Mouse (Mus musculus): ENCODE data around the gene Sipa1l1. TPM values are rescaled to one million over a fixed set of nuclear protein-coding genes. Genes with fewer than 3 reads are reported as not detected.

Gene Sipa1l1
- polyA plus RNA-seq, 1 experiment from 2014 or later = 10.9 TPM

- H3K9ac ChIP-seq (replicated peaks) = no peak overlapping the region
- 95% methylated on average over 3 of the region's 3 CpGs for WGBS
- ATAC-seq (ENCODE audit: low FRiP score) = no peak
- no peaks in the 10 kb centered on the region for H3K27me3 ChIP-seq (replicated peaks)
- no peak overlapping the region for H3K4me2 ChIP-seq
- H3K4me1 ChIP-seq = peaks cover 16% of the 10 kb centered on the region
- no peaks in the 10 kb centered on the region for H3K36me3 ChIP-seq
- no peak overlapping the region for H3K4me3 ChIP-seq (replicated peaks)
- H3K9me3 ChIP-seq (replicated peaks) = no peaks in the 10 kb centered on the region
- H3K27ac ChIP-seq (replicated peaks) = no peak overlapping the region
Observed at GRCm38 (mm10) chr12:82313091-82313490, 144.0 kb downstream of the Sipa1l1 start.

DNA sequence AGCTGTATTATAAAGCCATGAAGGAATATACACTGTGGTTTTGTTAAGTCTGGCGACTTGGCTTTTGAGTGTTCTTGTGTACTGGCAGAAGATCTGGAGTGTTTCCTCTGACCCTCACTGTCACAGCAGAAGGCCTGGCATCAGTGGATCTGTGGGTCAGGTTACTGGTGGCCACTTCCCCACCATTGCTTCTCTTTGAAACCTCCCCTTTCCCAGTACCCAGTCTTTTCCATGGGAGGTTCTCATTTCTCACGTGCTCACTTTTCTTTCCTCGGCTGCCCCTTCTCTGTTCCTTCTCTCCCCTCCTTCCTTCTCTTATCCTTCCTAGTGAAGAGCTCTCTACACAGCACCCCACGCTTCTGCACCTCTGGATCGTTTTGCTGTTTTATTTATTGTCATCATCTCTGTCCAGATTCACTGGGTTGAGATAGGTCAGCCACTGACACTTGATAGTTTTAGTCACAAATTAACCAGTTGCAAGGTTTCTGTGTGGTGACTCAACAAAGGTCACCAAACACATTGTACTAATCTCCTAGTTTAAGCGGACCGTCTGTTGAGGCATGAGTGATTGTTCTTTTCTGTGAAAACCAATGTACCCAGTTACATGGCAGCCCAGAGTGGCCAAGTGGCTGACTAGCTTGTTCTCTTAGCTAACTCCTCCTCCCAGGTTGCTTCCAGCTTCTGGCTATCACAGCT lies 150.5 kb downstream of the Sipa1l1 start:
- ATAC-seq (ENCODE audit: low FRiP score) = no peak
- H3K9ac ChIP-seq (replicated peaks) = no peak overlapping the region
- no peaks in the 10 kb centered on the region for H3K27me3 ChIP-seq (replicated peaks)
- 82% methylated on average over 7 of the region's 7 CpGs for WGBS
- no peak overlapping the region for H3K4me2 ChIP-seq
- no peak overlapping the region for H3K4me3 ChIP-seq (replicated peaks)
- no peak overlapping the region for H3K27ac ChIP-seq (replicated peaks)
- H3K36me3 ChIP-seq = no peaks in the 10 kb centered on the region
- no peaks in the 10 kb centered on the region for H3K4me1 ChIP-seq
- no peaks in the 10 kb centered on the region for H3K9me3 ChIP-seq (replicated peaks)

DNA sequence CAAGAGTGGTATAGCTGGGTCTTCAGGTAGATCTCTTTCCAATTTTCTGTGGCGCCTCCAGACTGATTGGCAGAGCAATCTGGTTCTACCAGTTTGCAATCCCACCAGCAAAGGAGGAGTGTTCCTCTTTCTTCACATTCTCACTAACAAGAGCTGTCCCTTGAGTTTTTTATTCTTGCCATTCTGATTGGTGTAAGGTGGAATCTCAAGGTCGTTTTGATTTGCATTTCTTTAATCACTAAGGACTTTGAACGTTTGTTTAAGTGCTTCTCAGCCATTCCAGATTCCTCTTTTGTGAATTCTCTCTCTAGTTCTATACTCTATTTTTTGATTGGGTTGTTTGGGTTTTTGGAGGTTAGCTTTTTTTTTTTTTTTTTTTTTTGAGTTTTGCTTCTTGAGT lies 151.1 kb downstream of the Sipa1l1 start:
- no peak for ATAC-seq (ENCODE audit: low FRiP score)
- no peaks in the 10 kb centered on the region for H3K36me3 ChIP-seq
- 60% methylated on average over 3 of the region's 3 CpGs for WGBS
- H3K9me3 ChIP-seq (replicated peaks) = no peaks in the 10 kb centered on the region
- H3K27ac ChIP-seq (replicated peaks) = no peak overlapping the region
- H3K4me1 ChIP-seq = no peaks in the 10 kb centered on the region
- H3K4me2 ChIP-seq = no peak overlapping the region
- H3K4me3 ChIP-seq (replicated peaks) = no peak overlapping the region
- no peak overlapping the region for H3K9ac ChIP-seq (replicated peaks)
- H3K27me3 ChIP-seq (replicated peaks) = no peaks in the 10 kb centered on the region

DNA sequence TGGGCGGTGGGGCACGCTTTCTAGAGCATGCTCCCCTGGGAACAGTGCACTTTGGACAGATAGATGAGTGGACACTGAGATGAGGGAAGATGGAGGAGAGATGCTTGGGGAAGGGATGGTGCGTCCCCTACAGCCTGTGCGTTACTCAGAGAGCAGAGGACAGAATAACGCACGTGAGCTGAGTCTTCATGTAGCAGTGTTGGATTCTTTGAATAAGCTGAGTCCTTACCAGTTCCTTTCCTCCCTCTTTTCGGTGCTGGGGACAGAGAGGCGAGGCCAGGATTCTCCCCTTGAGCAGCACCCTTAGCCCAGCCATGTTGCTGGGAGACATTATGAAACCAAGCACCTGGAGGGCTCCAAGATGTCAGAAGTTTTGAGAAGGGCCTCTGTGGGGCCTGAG lies 152.3 kb downstream of the Sipa1l1 start:
- Histone ChIP-seq H3K4me2 (no peak overlapping the region), H3K27ac (replicated peaks) (no peak overlapping the region), H3K9me3 (replicated peaks) (no peaks in the 10 kb centered on the region), H3K4me1 (no peaks in the 10 kb centered on the region), H3K9ac (replicated peaks) (no peak overlapping the region), H3K27me3 (replicated peaks) (no peaks in the 10 kb centered on the region), H3K4me3 (replicated peaks) (no peak overlapping the region), H3K36me3 (no peaks in the 10 kb centered on the region)
- no peak for ATAC-seq (ENCODE audit: low FRiP score)
- 82% methylated on average over 8 of the region's 8 CpGs for WGBS

DNA sequence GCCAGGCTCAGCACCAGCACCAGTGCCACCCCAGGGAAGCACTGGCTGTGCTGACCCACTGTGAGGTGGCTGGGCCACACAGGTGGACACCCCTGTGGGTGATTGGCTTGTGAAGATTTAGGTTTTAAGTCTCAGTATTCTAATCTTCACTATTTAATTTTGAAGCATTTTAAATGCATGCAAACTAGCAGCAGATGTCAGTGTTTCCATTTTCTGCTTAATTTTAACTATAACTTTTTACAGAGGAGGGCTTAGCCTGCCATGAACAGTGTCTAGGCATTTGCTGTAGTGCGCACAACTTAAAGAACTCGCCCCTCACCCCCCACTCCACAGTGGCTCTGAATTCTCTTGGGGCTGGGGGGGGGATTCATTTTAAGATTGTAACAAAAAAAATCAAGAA lies 152.7 kb downstream of the Sipa1l1 start:
- H3K4me3 ChIP-seq (replicated peaks) = no peak overlapping the region
- no peak overlapping the region for H3K27ac ChIP-seq (replicated peaks)
- no peaks in the 10 kb centered on the region for H3K4me1 ChIP-seq
- 97% methylated on average over 2 of the region's 2 CpGs for WGBS
- H3K9me3 ChIP-seq (replicated peaks) = no peaks in the 10 kb centered on the region
- no peaks in the 10 kb centered on the region for H3K27me3 ChIP-seq (replicated peaks)
- H3K36me3 ChIP-seq = no peaks in the 10 kb centered on the region
- no peak overlapping the region for H3K4me2 ChIP-seq
- no peak for ATAC-seq (ENCODE audit: low FRiP score)
- H3K9ac ChIP-seq (replicated peaks) = no peak overlapping the region

- Histone ChIP-seq H3K4me2 (no peak overlapping the region), H3K27me3 (replicated peaks) (no peaks in the 10 kb centered on the region), H3K36me3 (no peaks in the 10 kb centered on the region), H3K9ac (replicated peaks) (no peak overlapping the region), H3K4me3 (replicated peaks) (no peak overlapping the region), H3K27ac (replicated peaks) (no peak overlapping the region), H3K4me1 (no peaks in the 10 kb centered on the region), H3K9me3 (replicated peaks) (no peaks in the 10 kb centered on the region)
- ATAC-seq (ENCODE audit: low FRiP score) = no peak
- 47% methylated on average over 7 of the region's 7 CpGs for WGBS
Observed at GRCm38 (mm10) chr12:82322759-82323451, 153.8 kb downstream of the Sipa1l1 start.

DNA sequence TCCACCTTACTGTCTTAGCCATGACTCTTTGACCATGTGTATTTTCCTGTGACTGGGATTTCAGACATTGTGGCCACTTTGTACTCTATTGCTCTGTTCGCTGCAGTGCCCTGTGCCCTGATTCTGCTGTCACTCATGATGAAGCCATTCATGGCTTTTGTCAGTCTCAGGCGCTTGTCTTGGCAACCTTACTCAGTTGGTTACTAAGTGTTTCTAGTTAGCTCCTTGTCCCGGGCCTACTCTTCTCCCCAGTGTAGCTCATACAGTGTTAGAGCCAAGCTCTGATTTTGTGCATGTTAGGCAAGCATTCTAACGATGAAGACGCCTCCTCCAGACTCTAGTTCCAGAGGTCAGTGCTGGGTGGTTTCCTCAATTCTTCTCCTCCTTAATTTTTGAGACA lies 155.5 kb downstream of the Sipa1l1 start:
- no peak overlapping the region for H3K9ac ChIP-seq (replicated peaks)
- H3K4me3 ChIP-seq (replicated peaks) = no peak overlapping the region
- no peak for ATAC-seq (ENCODE audit: low FRiP score)
- H3K27me3 ChIP-seq (replicated peaks) = no peaks in the 10 kb centered on the region
- H3K36me3 ChIP-seq = no peaks in the 10 kb centered on the region
- H3K9me3 ChIP-seq (replicated peaks) = no peaks in the 10 kb centered on the region
- no peaks in the 10 kb centered on the region for H3K4me1 ChIP-seq
- H3K27ac ChIP-seq (replicated peaks) = no peak overlapping the region
- no peak overlapping the region for H3K4me2 ChIP-seq
- 88% methylated on average over 5 of the region's 5 CpGs for WGBS

DNA sequence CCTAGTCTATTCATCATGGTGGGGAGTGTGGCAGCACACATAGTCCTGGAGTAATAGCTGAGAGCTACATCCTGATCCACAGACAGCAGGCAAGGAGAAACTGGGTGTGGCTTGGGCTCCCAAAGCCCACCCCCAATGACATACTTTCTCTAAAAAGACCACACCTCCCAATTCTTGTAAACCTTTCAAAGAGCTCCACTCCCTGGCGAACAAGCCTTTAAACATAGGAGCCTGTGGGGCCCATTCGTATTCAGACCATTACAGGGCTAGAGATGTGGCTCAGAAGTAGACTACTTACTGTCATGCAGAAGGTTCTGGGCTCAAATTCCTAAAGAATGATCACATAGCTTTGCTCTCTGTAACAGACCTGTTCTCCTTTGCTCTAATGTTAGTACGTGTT lies 156.4 kb downstream of the Sipa1l1 start:
- WGBS = 89% methylated on average over 3 of the region's 3 CpGs
- no peak overlapping the region for H3K27ac ChIP-seq (replicated peaks)
- H3K4me3 ChIP-seq (replicated peaks) = no peak overlapping the region
- no peaks in the 10 kb centered on the region for H3K27me3 ChIP-seq (replicated peaks)
- no peaks in the 10 kb centered on the region for H3K9me3 ChIP-seq (replicated peaks)
- no peaks in the 10 kb centered on the region for H3K4me1 ChIP-seq
- ATAC-seq (ENCODE audit: low FRiP score) = no peak
- no peak overlapping the region for H3K9ac ChIP-seq (replicated peaks)
- H3K36me3 ChIP-seq = no peaks in the 10 kb centered on the region
- no peak overlapping the region for H3K4me2 ChIP-seq

DNA sequence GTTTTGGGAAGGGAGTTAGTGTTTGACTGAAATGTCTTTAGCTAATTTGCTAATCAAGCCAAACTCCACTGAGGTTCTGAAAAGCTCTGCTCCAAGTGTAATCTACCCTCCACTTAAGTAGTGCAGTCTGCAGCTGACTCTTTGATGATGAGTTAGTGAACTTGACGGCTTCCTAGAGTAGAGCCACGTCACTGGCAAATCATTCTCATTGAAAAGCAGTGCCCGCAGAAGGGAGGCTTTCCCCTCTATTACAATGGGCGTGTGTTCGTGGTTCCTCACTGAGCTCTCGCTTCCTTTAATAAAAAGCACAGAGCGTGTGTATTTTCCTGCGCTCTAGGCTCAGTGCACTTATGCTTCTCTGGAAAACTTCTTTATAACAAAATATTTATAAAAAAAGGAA lies 157.3 kb downstream of the Sipa1l1 start:
- Histone ChIP-seq H3K9me3 (replicated peaks) (no peaks in the 10 kb centered on the region), H3K27me3 (replicated peaks) (no peaks in the 10 kb centered on the region), H3K4me3 (replicated peaks) (no peak overlapping the region), H3K9ac (replicated peaks) (no peak overlapping the region), H3K4me2 (no peak overlapping the region), H3K27ac (replicated peaks) (no peak overlapping the region), H3K4me1 (no peaks in the 10 kb centered on the region), H3K36me3 (no peaks in the 10 kb centered on the region)
- no peak for ATAC-seq (ENCODE audit: low FRiP score)
- WGBS = 64% methylated on average over 8 of the region's 8 CpGs

- 97% methylated on average over 1 of the region's 1 CpGs for WGBS
- ATAC-seq (ENCODE audit: low FRiP score) = no peak
- H3K4me2 ChIP-seq = no peak overlapping the region
- no peaks in the 10 kb centered on the region for H3K4me1 ChIP-seq
- no peak overlapping the region for H3K4me3 ChIP-seq (replicated peaks)
- H3K9ac ChIP-seq (replicated peaks) = no peak overlapping the region
- no peaks in the 10 kb centered on the region for H3K9me3 ChIP-seq (replicated peaks)
- H3K27ac ChIP-seq (replicated peaks) = no peak overlapping the region
- no peaks in the 10 kb centered on the region for H3K36me3 ChIP-seq
- no peaks in the 10 kb centered on the region for H3K27me3 ChIP-seq (replicated peaks)
Observed at GRCm38 (mm10) chr12:82328112-82328511, 159.0 kb downstream of the Sipa1l1 start.

GRCm38 (mm10) chr12:82332836-82333614 lies 163.9 kb downstream of the Sipa1l1 start:
- Histone ChIP-seq H3K36me3 (no peaks in the 10 kb centered on the region), H3K4me3 (replicated peaks) (no peak overlapping the region), H3K4me2 (no peak overlapping the region), H3K4me1 (peaks cover 16% of the 10 kb centered on the region), H3K27ac (replicated peaks) (no peak overlapping the region), H3K9ac (replicated peaks) (no peak overlapping the region), H3K9me3 (replicated peaks) (no peaks in the 10 kb centered on the region), H3K27me3 (replicated peaks) (no peaks in the 10 kb centered on the region)
- ATAC-seq (ENCODE audit: low FRiP score) = no peak
- 92% methylated on average over 12 of the region's 12 CpGs for WGBS

DNA sequence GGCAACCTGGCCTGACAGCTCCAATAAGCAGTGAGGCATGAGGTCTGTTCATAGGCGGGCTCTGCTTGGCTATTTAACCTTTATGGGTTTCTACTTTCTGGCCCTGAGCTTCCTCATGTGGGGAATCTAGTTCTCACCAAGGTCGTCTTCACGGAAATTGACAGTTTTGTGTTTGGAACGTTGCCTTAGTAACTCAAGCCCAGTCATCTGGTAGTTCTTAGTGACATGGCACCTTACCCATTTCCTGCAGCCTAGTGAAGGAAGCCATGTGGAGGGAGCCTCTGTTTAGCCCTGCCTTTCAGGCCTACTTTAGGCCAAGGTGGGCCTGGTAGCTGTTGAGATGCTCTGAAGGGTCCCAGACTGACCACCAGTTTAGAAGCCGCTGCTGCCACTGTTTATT lies 164.9 kb downstream of the Sipa1l1 start:
- Histone ChIP-seq H3K36me3 (no peaks in the 10 kb centered on the region), H3K27ac (replicated peaks) (no peak overlapping the region), H3K27me3 (replicated peaks) (no peaks in the 10 kb centered on the region), H3K9ac (replicated peaks) (no peak overlapping the region), H3K4me3 (replicated peaks) (no peak overlapping the region), H3K9me3 (replicated peaks) (no peaks in the 10 kb centered on the region), H3K4me1 (peaks cover 18% of the 10 kb centered on the region), H3K4me2 (no peak overlapping the region)
- no peak for ATAC-seq (ENCODE audit: low FRiP score)
- WGBS = 73% methylated on average over 5 of the region's 5 CpGs
